Mouse (Mus musculus) urinary bladder, postnatal 36 days (tissue): ENCODE measurements around the gene Wnk4.

Source experiments
- DNase-seq, 2 experiments: peaks; one replicate each; pipeline ENCODE4 v3.0.0; 2022; ENCODE audit warnings: low spot score in 2 of 2, mixed read lengths in 1 of 2

The Wnk4 gene

DNA sequence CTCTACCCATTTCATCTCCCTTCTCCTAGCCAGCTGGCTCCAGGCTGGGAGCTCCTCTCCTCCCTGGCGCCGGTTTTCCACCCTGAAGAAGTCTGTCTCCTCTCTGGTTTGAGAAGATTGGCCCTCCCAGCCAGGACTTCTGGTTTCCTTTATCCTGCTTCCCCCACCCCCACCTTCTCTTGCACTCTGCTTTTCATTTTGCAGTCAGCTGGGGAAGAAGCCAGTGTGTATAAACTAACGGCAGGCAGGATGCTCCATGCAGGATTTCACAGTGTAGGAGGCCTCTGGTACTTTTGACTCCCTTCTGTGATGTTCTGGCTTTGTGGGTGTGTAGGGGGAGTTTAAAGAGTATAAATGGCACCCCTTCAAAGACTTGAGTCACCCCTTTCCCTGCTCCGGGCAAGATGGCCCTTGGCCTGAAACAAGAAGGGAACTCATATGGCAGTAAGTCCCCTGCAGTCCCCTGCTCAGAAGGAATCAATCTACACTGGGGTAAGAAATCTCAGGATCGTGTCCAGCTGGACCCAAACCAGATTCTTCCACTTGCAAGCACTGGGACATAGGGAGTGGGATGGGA, 22.2 kb upstream of the Wnk4 start:
- no peak for DNase-seq

DNA sequence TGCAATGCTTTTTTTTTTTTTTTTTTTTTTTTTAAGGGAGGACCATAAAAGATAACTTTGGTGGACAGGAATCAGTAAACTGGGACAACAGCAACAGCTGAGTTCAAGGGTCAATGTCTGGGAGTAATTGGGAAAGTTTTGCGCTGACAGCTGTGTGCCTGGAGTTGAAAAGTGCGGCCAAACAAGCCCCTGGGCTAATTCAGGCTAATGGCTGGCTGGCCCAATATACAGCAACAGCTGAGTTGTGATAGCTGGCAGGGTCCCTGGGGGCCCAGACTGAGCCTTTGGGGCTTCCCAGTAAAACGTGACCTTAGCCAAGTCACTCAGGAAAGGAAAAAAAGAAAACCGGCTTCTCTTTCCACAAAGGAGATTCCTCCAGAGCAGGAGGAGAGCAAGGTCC, 15.3 kb upstream of the Wnk4 start:
- no peak for DNase-seq

DNA sequence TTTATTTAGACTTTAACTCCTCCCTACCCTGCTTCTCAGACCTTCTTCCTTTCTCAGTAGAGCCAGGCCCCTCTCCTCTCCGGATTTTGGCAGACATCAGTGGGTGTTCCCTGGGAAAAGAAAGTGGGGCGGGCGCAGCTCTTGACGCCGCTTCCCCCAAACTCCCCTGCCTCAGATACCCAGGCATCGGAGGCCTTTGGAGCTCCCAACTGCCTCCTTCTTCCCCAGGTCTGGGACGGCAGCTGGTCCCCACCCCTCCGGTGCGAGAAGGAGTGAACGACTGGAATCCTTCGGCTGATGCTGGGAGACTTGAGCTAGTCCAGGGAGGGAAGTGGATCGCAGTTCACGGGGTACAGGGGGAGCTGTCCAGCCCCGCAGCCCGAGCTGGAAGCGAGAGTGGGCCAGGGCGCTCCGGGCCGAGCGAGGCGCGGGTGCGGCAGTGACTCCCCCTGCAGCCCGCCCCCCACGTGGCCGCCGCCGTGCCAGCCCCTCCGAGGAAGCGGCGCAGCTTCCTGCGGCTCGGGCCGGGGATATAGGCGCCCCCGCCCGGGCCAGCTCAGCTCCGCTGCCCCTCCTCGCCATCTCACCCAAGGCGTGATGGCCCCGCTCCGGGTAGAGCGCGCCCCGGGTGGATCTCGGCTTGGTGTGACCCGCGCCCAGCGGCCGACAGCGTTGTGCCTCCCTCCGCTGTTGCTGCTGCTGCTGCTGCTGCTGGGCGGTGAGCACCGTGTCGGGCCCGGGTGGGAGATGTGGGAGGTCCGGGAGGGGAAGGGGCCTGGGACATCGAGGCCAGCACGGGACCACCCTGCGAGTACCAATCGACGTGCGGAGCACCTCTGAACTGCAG, 14.3 kb upstream of the Wnk4 start, which contains the start of gene Ramp2:
Ramp2 (plus strand) TSS at position 174 of the 847 bp plus-strand sequence.
- DNase-seq, result peak in 1 of 2 experiments; percentile 58

DNA sequence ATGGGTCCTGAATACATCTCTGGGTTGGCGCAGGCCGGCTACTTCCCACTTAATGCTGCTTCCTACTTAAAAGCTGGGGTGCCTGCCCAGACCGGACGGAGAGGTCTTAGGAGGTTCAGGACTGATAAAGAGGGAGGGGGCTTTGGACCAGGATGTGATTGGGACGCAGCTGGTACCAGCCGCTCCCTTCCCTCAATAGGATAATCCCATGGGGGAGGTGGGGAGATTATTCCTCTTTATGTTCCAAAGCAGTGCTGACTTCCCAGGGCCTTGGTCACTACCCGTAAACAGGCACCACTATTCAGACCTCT, 13.7 kb upstream of the Wnk4 start:
- no peak for DNase-seq

DNA sequence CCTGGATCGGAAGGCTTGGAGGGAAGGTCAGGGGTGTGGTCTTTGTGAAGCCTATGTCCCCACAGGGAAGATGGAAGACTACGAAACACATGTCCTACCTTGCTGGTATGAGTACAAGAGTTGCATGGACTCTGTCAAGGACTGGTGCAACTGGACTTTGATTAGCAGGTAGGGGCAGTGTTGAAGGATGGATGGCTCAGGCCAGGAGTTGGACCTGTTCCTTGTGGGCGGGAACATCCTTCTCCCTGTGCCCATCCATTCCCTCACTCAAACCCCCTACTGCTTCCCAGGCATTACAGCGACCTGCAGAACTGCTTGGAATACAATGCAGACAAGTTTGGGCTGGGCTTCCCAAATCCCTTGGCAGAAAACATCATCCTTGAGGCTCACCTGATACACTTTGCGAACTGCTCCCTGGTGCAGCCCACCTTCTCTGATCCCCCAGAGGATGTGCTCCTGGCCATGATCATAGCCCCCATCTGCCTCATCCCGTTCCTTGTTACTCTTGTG, 12.8 kb upstream of the Wnk4 start:
- DNase-seq, result no peak

DNA sequence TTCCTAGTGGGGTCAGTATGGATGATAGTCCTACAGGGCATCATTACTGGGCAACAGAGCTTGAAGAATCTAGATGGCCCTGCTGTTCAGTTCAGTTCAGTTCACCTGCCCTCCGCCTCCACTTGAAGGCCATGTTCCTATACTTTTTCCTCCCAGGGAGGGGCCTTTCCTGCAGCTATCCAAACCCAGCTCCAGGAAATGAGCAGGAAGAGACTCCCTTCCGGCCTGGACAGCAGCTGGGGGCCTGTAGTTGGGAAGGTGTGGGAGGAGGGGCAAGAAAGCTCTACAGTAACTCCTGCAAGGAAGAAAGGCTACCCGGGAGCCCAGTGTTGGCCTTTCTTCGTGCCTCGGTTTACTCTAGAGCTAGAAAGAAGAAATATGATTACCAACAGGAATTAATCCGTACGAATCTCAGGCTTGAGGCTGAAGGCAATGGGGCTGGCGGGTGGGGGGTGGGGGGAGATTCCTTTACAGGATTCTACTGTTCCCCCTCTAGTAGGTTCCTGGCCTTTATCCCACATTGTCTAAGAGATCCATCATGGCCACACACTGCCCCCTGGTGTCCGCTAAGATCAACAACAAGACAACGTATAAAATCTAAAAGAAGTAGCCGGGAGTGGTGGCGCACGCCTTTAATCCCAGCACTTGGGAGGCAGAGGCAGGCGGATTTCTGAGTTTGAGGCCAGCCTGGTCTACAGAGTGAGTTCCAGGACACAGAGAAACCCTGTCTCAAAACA, 11.9 kb upstream of the Wnk4 start:
- DNase-seq, result peak in 1 of 2 experiments; percentile 53

DNA sequence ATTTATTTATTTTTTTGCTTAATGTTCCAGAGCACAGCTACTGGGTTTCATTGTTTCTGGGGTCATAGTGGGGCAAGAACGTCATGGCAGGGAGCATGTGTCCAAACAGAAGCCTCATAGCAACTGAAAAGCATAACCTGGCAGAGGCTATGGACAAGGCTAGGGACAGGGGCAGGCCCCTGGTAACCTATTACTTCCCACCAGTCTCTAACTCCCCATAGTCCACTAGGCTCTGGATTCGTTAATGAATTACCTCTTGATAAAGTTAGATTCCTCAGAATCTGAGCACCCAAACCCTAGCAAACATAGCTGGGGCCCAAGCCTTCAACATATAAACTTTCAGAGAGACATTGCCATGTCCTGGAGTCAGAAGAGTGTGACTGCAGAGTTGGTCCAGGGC, 9.3 kb upstream of the Wnk4 start:
- DNase-seq, result no peak

DNA sequence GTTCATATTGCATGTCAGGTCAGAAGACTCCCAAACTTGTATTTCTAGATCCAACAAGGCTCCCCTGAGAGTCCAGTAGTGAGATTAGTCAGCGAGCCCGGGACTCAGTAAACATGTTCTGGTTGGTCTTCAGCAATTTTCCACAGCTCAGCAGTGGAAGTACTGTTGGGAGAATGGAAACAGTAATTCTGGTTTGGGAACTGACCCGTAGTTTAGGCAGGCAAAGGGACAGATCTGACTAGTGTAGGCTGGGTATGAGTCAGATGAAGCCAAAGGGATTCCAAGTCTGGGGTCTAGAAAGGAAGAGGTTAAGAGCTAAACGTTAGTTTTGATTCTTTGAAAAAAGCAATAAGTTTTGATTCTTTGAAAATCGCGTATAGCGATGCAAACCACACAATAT, 7.4 kb upstream of the Wnk4 start:
- DNase-seq, result no peak

DNA sequence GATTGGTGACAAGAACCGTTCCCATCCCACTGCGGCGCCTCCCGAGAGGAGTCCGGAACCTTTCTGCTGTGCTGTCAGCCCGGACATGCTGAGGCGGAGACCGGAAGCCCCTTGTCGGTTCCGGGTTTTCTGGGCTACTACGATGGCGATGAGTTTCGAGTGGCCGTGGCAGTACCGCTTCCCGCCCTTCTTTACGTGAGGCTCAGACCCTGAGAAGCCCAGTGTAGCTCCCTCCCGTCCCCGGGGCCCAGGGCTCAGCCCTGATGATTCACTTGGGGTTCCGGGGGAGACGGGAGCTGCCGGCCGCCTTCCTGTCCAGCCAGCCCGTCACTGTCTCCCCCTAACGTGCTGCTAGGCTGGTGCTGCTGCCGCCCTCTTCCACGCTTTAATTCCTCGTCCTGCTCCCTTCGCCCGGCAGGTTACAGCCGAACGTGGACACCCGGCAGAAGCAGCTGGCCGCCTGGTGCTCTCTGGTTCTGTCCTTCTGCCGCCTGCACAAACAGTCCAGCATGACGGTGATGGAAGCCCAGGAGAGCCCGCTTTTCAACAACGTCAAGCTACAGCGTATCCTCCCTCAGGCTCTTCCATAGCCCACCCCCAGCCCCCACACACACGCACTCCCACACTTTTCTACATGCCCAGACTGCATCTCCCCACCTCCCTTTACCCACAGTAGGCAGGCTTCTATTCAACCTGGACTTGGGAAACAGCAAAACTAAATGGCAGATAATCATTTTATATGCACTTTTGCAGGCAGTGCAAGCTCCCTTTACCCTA, 6.6 kb upstream of the Wnk4 start, which contains the start of gene Vps25:
Vps25 (plus strand) TSS at position 95 of the 777 bp plus-strand sequence.
- peak; percentile 84 to 87 for DNase-seq

DNA sequence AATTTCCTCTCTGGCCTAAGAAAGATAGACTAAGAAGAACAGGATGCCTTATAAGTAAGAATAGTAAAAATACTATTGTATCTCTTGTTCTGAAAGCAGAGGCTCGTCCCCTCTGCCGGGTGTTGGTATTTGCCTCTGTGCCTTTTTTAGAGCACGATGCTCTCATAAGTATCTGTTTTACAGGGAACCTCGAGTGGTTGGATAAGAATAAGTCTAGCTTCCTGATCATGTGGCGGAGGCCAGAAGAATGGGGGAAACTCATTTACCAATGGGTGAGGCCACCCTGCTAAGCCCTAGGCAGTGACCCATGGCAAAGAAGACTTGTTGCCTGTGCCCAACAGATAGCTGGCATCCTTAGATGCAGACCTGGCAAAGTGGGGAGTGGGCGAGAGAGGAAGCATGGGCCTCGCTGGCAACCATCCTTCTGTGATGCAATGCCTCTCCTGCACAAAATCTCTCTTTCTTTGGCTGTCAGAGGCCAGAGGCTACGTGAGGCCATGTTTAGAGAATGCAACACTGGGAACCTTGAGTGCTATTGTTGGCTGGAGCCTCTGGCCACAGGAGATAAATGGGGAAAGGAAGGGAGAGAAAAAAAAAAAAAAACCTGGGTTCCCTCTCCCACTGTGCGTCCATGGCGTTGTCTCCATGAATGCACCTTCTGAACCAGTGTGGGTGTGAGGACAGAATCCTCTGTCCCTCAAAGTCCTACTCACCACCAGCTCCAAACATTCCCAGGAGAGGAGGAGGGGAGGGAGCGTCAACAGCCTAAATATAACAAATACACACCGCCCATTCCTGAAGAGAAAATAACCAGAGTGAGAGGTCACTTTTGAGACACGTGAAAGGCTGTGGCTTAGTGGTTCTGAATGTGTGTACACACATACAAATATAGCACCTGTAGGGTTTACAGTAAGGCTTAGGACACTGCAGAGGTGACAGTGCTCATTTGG, 4.3 kb upstream of the Wnk4 start:
- no peak for DNase-seq

DNA sequence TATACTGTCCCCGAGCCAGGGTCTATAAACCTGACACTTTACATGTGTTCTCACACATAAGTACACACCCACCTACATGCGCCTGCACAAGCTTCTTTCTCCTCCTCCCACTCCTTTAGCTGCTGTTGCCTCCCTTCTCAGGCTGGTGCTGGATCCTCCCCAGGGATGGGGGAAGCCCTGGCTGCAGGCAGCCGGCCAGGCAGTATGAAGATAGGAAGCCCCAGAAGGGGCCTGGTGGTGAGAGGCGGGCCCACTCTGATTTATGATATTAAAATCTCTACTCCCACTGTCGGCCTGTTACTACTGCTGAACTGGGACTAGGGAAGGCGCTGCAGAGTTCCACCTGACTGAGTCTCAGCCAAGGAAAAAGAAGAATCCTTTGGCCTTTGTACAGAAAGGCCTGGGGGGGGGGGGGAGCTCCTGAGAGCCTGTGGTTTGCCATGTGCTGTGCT, 1.1 kb upstream of the Wnk4 start:
- DNase-seq, result no peak

DNA sequence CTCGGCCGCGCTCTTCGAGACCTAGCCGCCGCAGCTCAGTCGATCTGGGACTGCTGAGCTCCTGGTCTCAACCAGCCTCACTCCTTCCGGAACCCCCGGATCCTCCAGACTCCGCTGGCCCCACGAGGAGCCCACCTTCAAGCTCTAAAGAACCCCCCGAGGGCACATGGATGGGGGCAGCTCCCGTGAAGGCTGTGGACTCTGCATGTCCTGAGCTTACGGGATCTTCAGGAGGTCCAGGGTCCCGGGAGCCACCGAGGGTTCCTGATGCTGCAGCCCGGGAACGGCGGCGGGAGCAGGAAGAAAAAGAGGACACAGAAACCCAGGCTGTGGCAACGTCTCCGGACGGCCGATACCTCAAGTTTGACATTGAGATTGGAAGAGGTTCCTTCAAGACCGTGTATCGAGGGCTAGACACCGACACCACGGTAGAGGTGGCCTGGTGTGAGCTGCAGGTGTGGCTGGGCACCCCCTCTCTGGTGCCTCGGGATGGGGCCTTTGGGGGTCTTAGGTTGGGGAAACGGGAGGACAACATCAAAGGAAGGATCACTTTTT, 536 bp downstream of the Wnk4 start:
- DNase-seq, result no peak

DNA sequence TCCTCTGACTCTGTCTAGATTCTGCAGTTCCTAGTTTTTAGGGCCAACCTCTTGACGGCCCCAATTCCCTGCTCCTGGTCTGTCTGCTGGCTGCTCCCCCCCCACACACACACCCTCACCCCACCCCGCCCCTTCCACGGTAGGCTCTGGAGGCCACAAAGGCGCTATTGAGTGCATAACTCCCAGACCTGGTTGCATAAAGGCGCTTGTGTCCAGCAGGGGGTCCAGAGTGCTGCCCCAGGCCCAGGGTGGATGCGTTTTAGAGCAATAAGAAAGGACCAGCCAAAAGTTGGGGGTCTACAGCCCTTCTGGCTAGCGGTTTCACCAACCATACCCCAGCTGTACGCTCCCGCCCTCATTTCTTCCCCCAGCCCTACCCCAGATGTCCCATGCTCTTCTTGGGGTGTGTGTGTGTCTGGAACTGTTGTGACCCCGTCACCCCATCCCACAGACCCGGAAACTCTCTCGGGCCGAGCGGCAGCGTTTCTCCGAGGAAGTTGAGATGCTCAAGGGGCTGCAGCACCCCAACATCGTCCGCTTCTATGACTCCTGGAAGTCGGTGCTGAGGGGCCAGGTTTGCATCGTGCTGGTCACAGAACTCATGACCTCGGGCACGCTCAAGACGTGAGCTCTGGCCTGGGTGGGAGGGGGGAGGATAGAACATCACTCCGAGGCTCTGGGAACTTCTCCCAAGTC, 2.1 kb downstream of the Wnk4 start:
- no peak for DNase-seq

DNA sequence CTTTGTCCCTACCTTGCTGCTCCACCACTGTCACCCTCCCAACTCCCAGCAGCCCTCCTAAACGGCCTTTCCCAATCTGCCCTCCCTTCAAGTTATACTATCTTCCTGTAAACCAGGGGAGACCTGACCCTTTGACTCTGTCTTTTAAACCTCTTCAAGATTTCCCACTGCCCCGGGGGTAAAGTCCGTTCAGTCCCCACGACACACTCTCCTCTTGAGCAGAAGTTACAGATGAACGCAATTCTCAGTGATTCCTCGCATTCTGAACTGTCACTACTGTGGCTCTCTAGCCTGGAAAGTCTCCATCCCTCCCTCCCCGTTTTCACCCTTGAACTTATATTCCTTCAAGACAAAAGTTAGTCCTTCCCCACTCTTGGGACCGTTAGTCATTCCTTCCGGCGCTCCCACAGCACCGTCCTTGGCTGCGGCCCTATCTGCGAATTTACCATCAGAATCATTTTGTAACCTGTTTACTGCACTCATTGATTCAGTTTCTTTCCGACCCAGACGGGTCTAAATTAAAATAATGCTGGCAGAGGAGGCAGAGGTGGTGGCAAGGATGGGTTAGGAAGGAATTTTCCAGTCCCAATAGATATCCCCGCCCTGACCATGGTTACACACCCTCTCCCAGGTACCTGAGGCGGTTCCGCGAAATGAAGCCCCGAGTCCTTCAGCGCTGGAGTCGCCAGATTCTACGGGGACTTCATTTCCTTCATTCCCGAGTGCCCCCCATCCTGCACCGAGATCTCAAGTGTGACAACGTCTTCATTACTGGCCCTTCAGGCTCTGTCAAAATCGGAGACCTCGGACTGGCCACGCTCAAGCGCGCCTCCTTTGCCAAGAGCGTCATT, 3.0 kb downstream of the Wnk4 start:
- no peak for DNase-seq

DNA sequence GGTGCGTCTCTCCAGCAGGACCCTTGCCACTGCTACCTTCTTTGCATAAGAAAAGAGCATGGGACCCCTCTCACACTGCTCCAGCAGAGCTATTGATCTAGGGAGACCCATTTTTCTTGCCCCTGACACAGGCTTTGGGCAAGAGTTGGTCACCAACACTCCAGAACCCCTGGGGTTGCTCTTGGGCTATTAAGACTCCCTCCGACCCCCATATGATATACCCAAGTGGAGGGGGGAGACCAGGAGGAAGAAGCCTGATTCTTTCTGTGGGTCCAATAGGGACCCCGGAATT, 3.6 kb downstream of the Wnk4 start:
- DNase-seq, result no peak

DNA sequence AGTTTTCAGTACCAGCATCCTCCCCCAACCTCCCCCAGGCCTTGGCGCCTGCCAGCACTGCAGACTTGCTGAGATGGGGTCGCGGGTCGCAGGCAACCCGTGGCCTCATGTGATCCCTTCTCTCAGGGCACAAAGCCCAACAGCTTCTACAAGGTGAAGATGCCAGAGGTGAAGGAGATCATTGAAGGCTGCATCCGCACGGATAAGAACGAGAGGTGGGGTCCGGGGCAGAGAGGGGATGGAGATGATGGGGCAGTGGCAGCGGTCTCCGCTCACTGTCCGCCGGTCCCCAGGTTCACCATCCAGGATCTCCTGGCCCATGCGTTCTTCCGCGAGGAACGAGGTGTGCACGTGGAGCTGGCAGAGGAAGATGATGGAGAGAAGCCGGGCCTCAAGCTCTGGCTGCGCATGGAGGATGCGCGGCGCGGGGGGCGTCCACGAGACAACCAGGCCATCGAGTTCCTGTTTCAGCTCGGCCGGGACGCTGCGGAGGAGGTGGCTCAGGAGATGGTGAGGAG, 4.6 kb downstream of the Wnk4 start:
- DNase-seq, result no peak

DNA sequence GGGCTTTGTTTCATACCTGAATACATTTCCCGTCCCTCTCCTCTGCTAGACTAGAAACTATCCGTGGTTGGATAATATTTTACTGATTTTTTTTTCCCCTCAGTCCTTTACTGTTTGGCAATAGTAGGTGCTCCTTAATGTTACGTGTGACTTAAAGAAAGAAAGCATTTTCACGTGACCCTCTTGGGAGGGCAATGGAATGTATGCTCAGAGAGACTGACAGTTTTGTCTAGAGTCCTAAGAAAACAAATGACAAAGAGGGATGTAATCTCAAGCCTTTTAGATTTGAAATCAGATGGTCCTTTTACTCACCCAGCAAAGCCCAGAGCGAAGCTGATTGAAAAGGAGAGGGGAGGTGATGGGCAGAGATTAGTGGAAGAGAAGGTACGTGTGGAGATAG, 5.5 kb downstream of the Wnk4 start:
- no peak for DNase-seq

DNA sequence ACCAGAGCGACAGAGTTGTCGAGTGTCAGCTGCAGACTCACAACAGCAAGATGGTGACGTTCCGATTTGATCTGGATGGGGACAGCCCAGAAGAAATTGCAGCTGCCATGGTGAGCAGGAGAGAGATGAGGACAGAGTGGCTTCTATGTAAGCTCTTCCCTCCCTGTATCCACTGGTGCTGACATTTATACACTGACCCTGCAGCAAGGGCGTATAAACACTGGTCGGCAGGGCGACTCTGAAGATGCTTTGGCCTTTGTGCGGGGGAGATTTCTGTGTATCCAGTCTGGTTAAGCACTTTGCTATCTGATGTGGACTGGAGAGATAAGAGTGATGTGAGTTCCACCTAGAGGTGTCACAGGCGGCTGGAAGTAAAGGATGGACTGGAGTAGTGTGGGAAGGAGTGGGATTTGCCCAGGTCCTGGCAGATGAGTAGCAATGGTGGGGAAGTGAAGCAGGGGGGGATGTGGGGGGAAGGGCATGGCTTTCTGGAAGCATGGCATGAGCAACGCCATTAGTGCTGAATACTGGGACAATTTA, 9.3 kb downstream of the Wnk4 start:
- DNase-seq, result no peak
